Mouse (Mus musculus) thymus, adult 2 months (tissue): ENCODE measurements around the gene Angptl2.

Experiments used
- CTCF ChIP-seq: fragments of 200-500 bp; IDR thresholded peaks from 2 replicates; pipeline ENCODE4 v1.5.1; 2012; ENCODE audit warnings: mild to moderate bottlenecking, control low read depth, low read length, moderate library complexity, borderline replicate concordance; ENCODE audit not compliant: control insufficient read depth, poor library complexity, insufficient read depth; ENCODE audit errors: extremely low read depth
- POLR2A ChIP-seq: fragments of 200-500 bp; IDR thresholded peaks from 2 replicates; pipeline ENCODE4 v1.6.1; 2012; ENCODE audit warnings: mild to moderate bottlenecking, low read length, control low read depth, moderate library complexity; ENCODE audit not compliant: control insufficient read depth, poor library complexity, insufficient read depth; ENCODE audit errors: extremely low read depth

DNA sequence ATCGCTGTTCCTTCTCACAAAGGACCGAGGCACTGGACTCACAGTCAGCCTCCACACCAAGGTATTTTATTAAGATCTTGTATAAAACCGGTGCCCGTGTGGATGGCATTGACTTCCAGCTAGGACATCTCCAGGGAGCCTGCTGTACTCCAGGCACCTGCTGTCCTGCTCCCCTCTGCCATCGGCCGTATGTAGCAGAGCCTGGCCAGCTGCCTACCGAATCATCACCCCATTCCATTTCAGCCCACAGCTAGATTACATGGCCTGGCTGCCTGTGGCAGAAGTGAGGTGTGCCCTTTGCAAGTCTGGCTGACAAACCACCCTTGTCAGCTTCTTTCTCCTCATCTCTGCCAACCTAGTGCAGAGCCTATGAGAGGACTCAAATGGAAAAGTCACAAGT lies 42.2 kb upstream of the Angptl2 start:
- TF ChIP-seq CTCF (no peak), POLR2A (no peak)
